Mouse (Mus musculus) lung, embryonic 14.5 days (tissue): ENCODE results near the gene Uba2. TPM values are rescaled to one million over a fixed set of nuclear protein-coding genes. Genes with fewer than 3 reads are reported as not detected.
A peak's percentile ranks its signal among the peaks of the same experiment; 100 is the strongest.

Source experiments
- ATAC-seq: fragments of 200-750 bp; cut with Nextera tagmentation; 2 replicates; pipeline ENCODE4 v1.8.0; 2017; ENCODE audit warnings: mild to moderate bottlenecking, moderate TSS enrichment, moderate library complexity; ENCODE audit not compliant: insufficient read depth
- DNase-seq: peaks from one replicate; pipeline ENCODE4 v3.0.0-alpha.2; 2015
- H3K27ac ChIP-seq: fragments of 300-500 bp; sonication (generic); 2 replicates; pipeline ENCODE4 v1.5.1; 2014; ENCODE audit warnings: low read depth, mild to moderate bottlenecking, moderate library complexity
- H3K27me3 ChIP-seq: fragments of 300-500 bp; sonication (generic); 2 replicates; pipeline ENCODE4 v1.6.1; 2014; ENCODE audit warnings: low read length, control low read depth; ENCODE audit not compliant: insufficient read depth
- H3K36me3 ChIP-seq: fragments of 300-500 bp; sonication (generic); 2 replicates; pipeline ENCODE4 v1.6.1; 2014; ENCODE audit warnings: control low read depth; ENCODE audit not compliant: insufficient read depth
- H3K4me1 ChIP-seq: fragments of 300-500 bp; sonication (generic); 2 replicates; pipeline ENCODE4 v1.6.1; 2014; ENCODE audit warnings: antibody characterized with exemption, control low read depth; ENCODE audit not compliant: insufficient read depth
- H3K4me2 ChIP-seq: fragments of 300-500 bp; sonication (generic); 2 replicates; pipeline ENCODE4 v1.6.1; 2014; ENCODE audit warnings: mild to moderate bottlenecking
- H3K4me3 ChIP-seq: fragments of 300-500 bp; sonication (generic); 2 replicates; pipeline ENCODE4 v1.5.1; 2014; ENCODE audit warnings: low read depth, low read length
- H3K9ac ChIP-seq: fragments of 300-500 bp; sonication (generic); 2 replicates; pipeline ENCODE4 v1.6.1; 2014
- H3K9me3 ChIP-seq: fragments of 300-500 bp; sonication (generic); 2 replicates; pipeline ENCODE4 v1.6.1; 2016; ENCODE audit warnings: low read depth, low read length, control low read depth
- CTCF ChIP-seq: IDR thresholded peaks from 2 replicates; pipeline ENCODE4 v1.5.1; 2016; ENCODE audit warnings: antibody characterized with exemption, low read depth
- WGBS: fragments of 180-500 bp; shearing (Covaris S2); extraction: QIAGEN DNeasy Blood & Tissue Kit; methylation state at CpG from one replicate; pipeline ENCODE4 v1.1.7; 2014; 5-methylcytosine and 5-hydroxymethylcytosine counted together
- polyA plus RNA-seq: library from polyadenylated mRNA; unstranded; fragments of >200 nt; fragmentation: Nextera tagmentation; extraction: Ambion mirVana; gene quantifications from 2 replicates; pipeline ENCODE4 v1.2.1, GENCODE M21; 2014

The Uba2 gene
- polyA plus RNA-seq, 1 experiment from 2014 or later = 229 TPM

- Histone ChIP-seq H3K27me3 (no peaks in the 10 kb centered on the region), H3K4me1 (peaks cover 7% of the 10 kb centered on the region), H3K36me3 (no peaks in the 10 kb centered on the region), H3K27ac (peak overlapping the region; percentile 91), H3K9me3 (no peaks in the 10 kb centered on the region), H3K4me3 (no peak overlapping the region), H3K4me2 (no peak overlapping the region), H3K9ac (no peak overlapping the region)
- TF ChIP-seq CTCF = no peak
- ATAC-seq (peak; percentile 5; the same call in 1 of the 2 replicates), DNase-seq (peak; percentile 23)
- 64% methylated on average over 2 of the region's 2 CpGs for WGBS
These were observed 35.1 kb downstream of the Uba2 start for GRCm38 (mm10) chr7:34134336-34134735.

DNA sequence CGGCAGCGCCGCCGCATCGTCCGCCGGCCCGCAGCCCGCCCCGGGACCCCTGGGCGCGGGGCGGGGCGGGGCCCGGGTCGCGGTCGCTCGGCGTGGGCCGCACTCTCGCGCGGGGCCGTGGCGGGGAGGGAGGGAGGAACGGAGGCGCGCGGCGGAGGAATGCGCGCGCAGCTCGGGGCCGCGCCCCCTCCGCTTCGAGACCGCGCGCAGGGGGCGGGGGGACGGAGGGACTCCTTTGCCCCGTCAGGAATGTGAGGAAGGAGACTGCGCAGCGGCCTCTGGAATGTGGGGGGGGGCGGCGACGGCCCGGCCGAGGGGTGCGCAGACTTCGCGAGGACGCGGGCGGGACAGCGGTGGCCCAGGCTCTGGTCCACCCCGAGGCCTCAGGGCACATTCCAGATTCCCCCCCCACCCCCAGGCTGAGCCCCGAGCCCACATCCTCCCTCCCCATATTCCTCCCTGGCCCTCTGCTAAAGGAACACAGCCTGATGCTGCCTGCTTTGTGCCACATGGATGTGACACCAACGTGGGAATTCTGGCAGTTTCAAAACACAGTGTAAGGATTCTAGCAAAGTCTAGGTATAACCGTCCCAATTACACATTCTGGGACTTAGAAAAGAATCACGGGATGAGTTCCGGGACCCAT lies 36.2 kb downstream of the Uba2 start, which contains the start of gene Wtip:
TSS of gene Wtip (minus strand) at position 152 of the 646 bp plus-strand sequence.
- 1% methylated on average over 35 of the region's 65 CpGs for WGBS
- Histone ChIP-seq H3K27ac (peak within 1 kb of the TSS; percentile 91), H3K4me2 (peak within 1 kb of the TSS; percentile 73), H3K27me3 (no peaks in the 10 kb centered on the region), H3K9ac (peak within 1 kb of the TSS; percentile 95), H3K4me3 (peak within 1 kb of the TSS; percentile 80), H3K4me1 (peaks cover 7% of the 10 kb centered on the region), H3K36me3 (no peaks in the 10 kb centered on the region), H3K9me3 (no peaks in the 10 kb centered on the region)
- peak; percentile 92 for DNase-seq
- TF ChIP-seq CTCF = no peak
- ATAC-seq = peak; percentile 94

GRCm38 (mm10) chr7:34132355-34133079 lies 36.9 kb downstream of the Uba2 start:
- WGBS = under 1% methylated on average over 112 of the region's 116 CpGs
- DNase-seq (peak; percentile 72), ATAC-seq (peak; percentile 70)
- no peaks in the 10 kb centered on the region for H3K27me3 ChIP-seq
- H3K4me1 ChIP-seq = peaks cover 7% of the 10 kb centered on the region
- H3K9ac ChIP-seq = peak overlapping the region; percentile 95
- H3K36me3 ChIP-seq = no peaks in the 10 kb centered on the region
- no peak for TF ChIP-seq CTCF
- peak overlapping the region; percentile 80 for H3K4me3 ChIP-seq
- H3K4me2 ChIP-seq = peak overlapping the region; percentile 73
- peak overlapping the region; percentile 91 for H3K27ac ChIP-seq
- H3K9me3 ChIP-seq = no peaks in the 10 kb centered on the region

DNA sequence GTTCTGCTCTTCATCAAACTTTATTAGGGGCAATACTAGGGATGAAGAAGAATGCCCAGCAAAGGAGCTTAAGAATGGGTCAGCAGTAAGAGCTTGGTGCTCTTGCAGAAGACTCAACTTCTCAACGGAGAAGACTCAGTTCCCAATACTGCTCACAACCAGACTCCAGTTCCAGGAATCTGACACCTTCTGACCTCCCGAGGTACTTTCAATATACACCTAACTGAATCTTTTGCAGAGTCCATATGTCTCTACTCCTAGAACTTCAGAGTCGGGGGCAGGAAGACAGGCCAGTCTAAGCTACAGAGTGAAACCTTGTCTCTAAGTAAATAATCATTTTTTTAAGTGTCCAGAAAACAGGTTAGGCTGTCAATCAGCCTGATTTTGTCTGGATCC lies 37.4 kb downstream of the Uba2 start:
- ATAC-seq = no peak
- 6% methylated on average over 3 of the region's 3 CpGs for WGBS
- H3K9ac ChIP-seq = peak overlapping the region; percentile 95
- peaks cover 7% of the 10 kb centered on the region for H3K4me1 ChIP-seq
- H3K27me3 ChIP-seq = no peaks in the 10 kb centered on the region
- DNase-seq = peak; percentile 17
- no peak for TF ChIP-seq CTCF
- peak overlapping the region; percentile 80 for H3K4me3 ChIP-seq
- peak overlapping the region; percentile 91; the same call in 1 of the 2 replicates for H3K27ac ChIP-seq
- peaks cover 3% of the 10 kb centered on the region; the same call in 1 of the 2 replicates for H3K36me3 ChIP-seq
- peak overlapping the region; percentile 73 for H3K4me2 ChIP-seq
- no peaks in the 10 kb centered on the region for H3K9me3 ChIP-seq

DNA sequence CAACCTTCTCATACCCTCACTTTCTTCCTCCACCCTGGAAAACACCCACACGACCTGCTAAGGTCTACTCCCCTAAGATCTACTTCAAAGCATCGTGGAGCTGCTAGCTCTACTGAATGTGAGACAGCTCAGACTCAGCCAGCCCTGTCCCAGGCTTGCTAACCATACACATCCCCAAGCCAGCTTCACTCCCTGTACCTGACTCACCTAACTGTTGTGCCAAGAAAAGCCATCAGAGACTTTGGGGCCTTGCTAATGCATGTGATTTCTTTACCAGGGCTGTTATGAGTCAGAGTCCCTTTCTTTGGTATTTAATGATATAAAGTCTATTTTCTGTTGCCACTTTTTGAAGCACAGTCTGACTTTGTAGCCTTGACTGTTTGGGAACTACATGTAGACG lies 38.3 kb downstream of the Uba2 start:
- no peak for DNase-seq
- H3K27ac ChIP-seq = no peak overlapping the region
- peaks cover 7% of the 10 kb centered on the region for H3K4me1 ChIP-seq
- no peak for ATAC-seq
- H3K36me3 ChIP-seq = peaks cover 4% of the 10 kb centered on the region; the same call in 1 of the 2 replicates
- no peaks in the 10 kb centered on the region for H3K27me3 ChIP-seq
- H3K9ac ChIP-seq = peak overlapping the region; percentile 21
- TF ChIP-seq CTCF = no peak
- H3K4me2 ChIP-seq = peak overlapping the region; percentile 73
- 0 out of 2 replicates have a peak, but pooled peaks cover 2% of the 10 kb centered on the region for H3K9me3 ChIP-seq
- peak overlapping the region; percentile 80 for H3K4me3 ChIP-seq
- 49% methylated on average over 3 of the region's 3 CpGs for WGBS

DNA sequence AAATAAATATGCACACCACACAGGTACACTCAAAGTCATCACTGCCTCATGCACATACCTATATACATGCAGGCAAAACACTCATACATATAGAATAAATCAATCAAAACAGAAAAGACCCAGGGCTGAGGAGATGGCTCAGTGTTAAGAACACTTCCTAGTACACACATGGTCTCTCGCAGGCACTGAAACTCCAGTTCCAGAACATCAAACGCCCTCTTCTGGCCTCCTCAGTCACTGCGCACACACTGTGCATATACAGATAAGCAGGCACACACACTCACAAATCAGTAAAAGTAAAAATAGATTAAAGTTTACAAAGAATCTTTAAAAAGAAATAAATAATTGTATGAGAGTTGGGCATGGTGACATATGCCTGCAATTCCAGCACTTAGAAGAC lies 43.1 kb downstream of the Uba2 start:
- Histone ChIP-seq H3K4me1 (no peaks in the 10 kb centered on the region), H3K4me3 (no peak overlapping the region), H3K27ac (no peak overlapping the region), H3K9me3 (0 out of 2 replicates have a peak, but pooled peaks cover 2% of the 10 kb centered on the region), H3K9ac (no peak overlapping the region), H3K27me3 (no peaks in the 10 kb centered on the region), H3K4me2 (no peak overlapping the region), H3K36me3 (peaks cover 19% of the 10 kb centered on the region)
- DNase-seq = no peak
- 80% methylated on average over 3 of the region's 3 CpGs for WGBS
- no peak for TF ChIP-seq CTCF
- no peak for ATAC-seq

DNA sequence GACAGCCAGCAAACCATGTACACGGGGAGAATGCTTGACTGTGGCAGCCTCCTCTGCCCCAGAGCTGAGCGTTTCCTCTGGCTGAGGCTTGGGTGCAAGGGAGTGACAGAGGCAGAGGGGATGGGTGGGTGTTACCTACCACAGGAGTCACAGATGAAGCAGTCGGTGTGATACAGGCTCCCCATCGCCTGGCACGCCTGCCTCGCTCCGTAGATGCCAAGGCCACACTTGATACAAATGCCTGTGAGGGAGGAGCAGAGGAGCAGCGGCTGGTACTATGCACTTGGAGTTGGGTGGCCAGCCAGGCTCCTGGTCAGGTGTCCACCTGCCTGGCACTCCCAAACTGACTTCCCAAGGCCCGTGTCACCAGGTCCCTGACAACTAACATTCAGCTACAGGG lies 44.1 kb downstream of the Uba2 start:
- Histone ChIP-seq H3K4me2 (no peak overlapping the region), H3K27me3 (no peaks in the 10 kb centered on the region), H3K4me3 (no peak overlapping the region), H3K9ac (no peak overlapping the region), H3K27ac (no peak overlapping the region), H3K4me1 (no peaks in the 10 kb centered on the region), H3K9me3 (0 out of 2 replicates have a peak, but pooled peaks cover 2% of the 10 kb centered on the region), H3K36me3 (peaks cover 19% of the 10 kb centered on the region)
- no peak for DNase-seq
- WGBS = 83% methylated on average over 9 of the region's 9 CpGs
- no peak for ATAC-seq
- TF ChIP-seq CTCF = no peak
